Mouse (Mus musculus) erythroblast, embryonic 14.5 days (primary cell): ENCODE results near the gene Coro2a.

ENCODE experiments used
- GATA1 ChIP-seq: IDR thresholded peaks from 2 replicates; pipeline ENCODE4 v1.6.1; 2012; ENCODE audit warnings: low read length, inconsistent platforms, mixed read lengths
- TAL1 ChIP-seq: IDR thresholded peaks from 3 replicates; pipeline ENCODE4 v1.6.1; 2012; ENCODE audit warnings: low read length, inconsistent platforms, mixed read lengths

DNA sequence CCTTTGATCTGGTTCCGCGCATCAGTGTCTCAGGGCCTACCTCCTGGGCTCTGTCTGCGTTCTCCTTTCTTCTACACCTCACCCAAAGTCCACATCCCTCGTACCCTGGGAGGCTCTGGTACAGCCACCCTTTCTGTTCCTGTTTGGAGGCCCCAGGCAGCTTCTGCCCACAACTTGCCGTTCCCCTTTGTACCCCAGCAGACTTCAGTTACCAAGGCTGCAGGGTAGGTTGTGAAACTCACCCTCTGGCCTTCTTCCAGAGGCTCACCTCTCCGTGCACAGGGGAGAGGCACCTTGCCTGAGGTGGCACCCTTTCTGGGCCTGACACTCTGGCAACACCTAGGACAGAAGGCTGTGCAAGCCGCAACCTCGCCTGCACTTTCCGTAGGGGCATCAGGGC, 46.2 kb downstream of the Coro2a start:
- no peak for TF ChIP-seq GATA1
- TF ChIP-seq TAL1: no peak
